8 mouse cellular contexts compared by ENCODE assay signal in the genomic region with DNA sequence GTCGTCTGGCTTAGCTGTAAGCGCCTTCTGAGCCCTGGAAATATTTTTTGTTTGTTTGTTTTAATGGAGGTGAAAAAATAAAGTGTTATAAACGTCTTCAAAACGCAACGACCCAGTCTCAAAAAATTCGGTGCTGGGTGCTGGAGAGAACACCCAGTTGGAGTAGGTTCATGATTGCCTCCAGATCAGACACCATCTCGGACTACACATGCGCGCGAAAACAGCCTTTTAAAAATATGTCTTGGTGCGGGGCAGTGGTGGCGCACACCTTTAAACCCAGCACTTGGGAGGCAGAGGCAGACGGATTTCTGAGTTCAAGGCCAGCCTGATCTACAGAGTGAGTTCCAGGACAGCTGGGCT. TPM values are rescaled to one million over a fixed set of nuclear protein-coding genes. Genes with fewer than 3 reads are reported as not detected.
A peak's percentile ranks its signal among the peaks of the same experiment; 100 is the strongest.
DNase-seq lines count a peak whose midpoint lies in the region; ATAC-seq and TF ChIP-seq lines count a peak whose summit lies in the region.

No protein-coding gene starts in this region.

- H3K27me3 ChIP-seq in limb, embryonic 13.5 days: no peaks in the 10 kb centered on the region
- H3K27me3 ChIP-seq in midbrain, embryonic 16.5 days (ENCODE audit: control insufficient read depth, insufficient read depth, low read depth, low read length): no peaks in the 10 kb centered on the region

- peak overlapping the region; percentile 93 for H3K9ac ChIP-seq in limb, embryonic 13.5 days
- peak overlapping the region; percentile 95 for H3K9ac ChIP-seq in midbrain, embryonic 16.5 days (ENCODE audit: low read depth, low read length)

- H3K27ac ChIP-seq in embryonic fibroblast, embryonic 13.5 days (ENCODE audit: insufficient read depth, low read length): peak overlapping the region; percentile 34
- H3K27ac ChIP-seq in limb, embryonic 13.5 days: no peak overlapping the region; the same call in 1 of the 2 replicates
- H3K27ac ChIP-seq in midbrain, embryonic 16.5 days (ENCODE audit: low read length): peak overlapping the region; percentile 84

- TF ChIP-seq POLR2A in embryonic fibroblast, embryonic 13.5 days (IDR thresholded peaks at IDR 0.05; ENCODE audit: low read depth, low read length): no peak

- no peak for ATAC-seq in limb, embryonic 13.5 days (ENCODE audit: low FRiP score, low read depth)
- ATAC-seq in midbrain, embryonic 16.5 days: no peak
- no peak for ATAC-seq in inflammation-experienced regulatory T-cells, adult 6 months

- peak overlapping the region; percentile 82 for H3K4me3 ChIP-seq in embryonic fibroblast, embryonic 13.5 days (ENCODE audit: insufficient read depth, low read length)
- peak overlapping the region; percentile 82 for H3K4me3 ChIP-seq in limb, embryonic 13.5 days
- peak overlapping the region; percentile 91 for H3K4me3 ChIP-seq in midbrain, embryonic 16.5 days (ENCODE audit: low read depth, low read length)

- H3K4me1 ChIP-seq in embryonic fibroblast, embryonic 13.5 days (ENCODE audit: control insufficient read depth, insufficient read depth, low read length): peaks cover 6% of the 10 kb centered on the region; the same call in 1 of the 2 replicates
- H3K4me1 ChIP-seq in limb, embryonic 13.5 days: peaks cover 25% of the 10 kb centered on the region
- peaks cover 25% of the 10 kb centered on the region for H3K4me1 ChIP-seq in midbrain, embryonic 16.5 days (ENCODE audit: control insufficient read depth, insufficient read depth, low read length)

- TF ChIP-seq CTCF in embryonic fibroblast, embryonic 13.5 days (IDR thresholded peaks at IDR 0.05; ENCODE audit: borderline replicate concordance, insufficient read depth, low read length): no peak

- H3K36me3 ChIP-seq in limb, embryonic 13.5 days: peaks cover 19% of the 10 kb centered on the region
- H3K36me3 ChIP-seq in midbrain, embryonic 16.5 days (ENCODE audit: control insufficient read depth, insufficient read depth, low read length): peaks cover 4% of the 10 kb centered on the region; the same call in 1 of the 2 replicates

- DNase-seq in layer of hippocampus, adult 11-12 months (ENCODE audit: low spot score): peak; percentile 32
- DNase-seq in layer of hippocampus, adult 18-20 months (ENCODE audit: low spot score in 2 of 2): no peak
- peak; percentile 29 for DNase-seq in T-cell, adult 2 months (ENCODE audit: low spot score)
- DNase-seq in c-Kit-positive CD71-positive TER-119-positive erythroid progenitor cells, embryonic 14.5 days (ENCODE audit: low spot score): no peak

- H3K9me3 ChIP-seq in limb, embryonic 13.5 days: no peaks in the 10 kb centered on the region
- no peaks in the 10 kb centered on the region for H3K9me3 ChIP-seq in midbrain, embryonic 16.5 days (replicated peaks; ENCODE audit: control insufficient read depth, low read length, poor library complexity, severe bottlenecking)

- H3K4me2 ChIP-seq in limb, embryonic 13.5 days (replicated peaks): peak overlapping the region; percentile 72
- peak overlapping the region; percentile 60 for H3K4me2 ChIP-seq in midbrain, embryonic 16.5 days (ENCODE audit: low read length)

- WGBS in limb, embryonic 13.5 days: 5% methylated on average over 13 of the region's 13 CpGs
- WGBS in midbrain, embryonic 16.5 days: 4% methylated on average over 13 of the region's 13 CpGs

RNA-seq across cellular contexts. Expression of a gene that starts 1.1 kb away (rescaled TPM):
- 10 to 100 TPM; 32.0 to 35.3 TPM for total RNA-seq in layer of hippocampus, adult 18-20 months (2021)
- polyA plus RNA-seq in embryonic fibroblast, embryonic 13.5 days (2011; ENCODE audit: insufficient read length, low read depth, missing spikeins): 60.1 and 62.1 TPM in 2 replicates
- 40.7 and 42.2 TPM in 2 replicates for polyA plus RNA-seq in limb, embryonic 13.5 days (2015; fragmentation: Nextera tagmentation; extraction: Ambion mirVana)
- polyA plus RNA-seq in midbrain, embryonic 16.5 days (2015; fragmentation: Nextera tagmentation; extraction: Ambion mirVana): 36.6 and 41.7 TPM in 2 replicates
- polyA plus RNA-seq in inflammation-experienced regulatory T-cells, adult 6 months (2017; shearing (Covaris generic)): 10 to 100 TPM; 26.7 to 28.3 (median 28.1) TPM

RNA-seq across cellular contexts. Expression of a gene that starts 18.1 kb away (rescaled TPM):
- 10 to 100 TPM; 86.7 to 88.5 TPM for total RNA-seq in layer of hippocampus, adult 18-20 months (2021)
- polyA plus RNA-seq in embryonic fibroblast, embryonic 13.5 days (2011; ENCODE audit: insufficient read length, low read depth, missing spikeins): 52.0 and 55.1 TPM in 2 replicates
- 31.8 and 34.9 TPM in 2 replicates for polyA plus RNA-seq in limb, embryonic 13.5 days (2015; fragmentation: Nextera tagmentation; extraction: Ambion mirVana)
- 41.7 and 43.5 TPM in 2 replicates for polyA plus RNA-seq in midbrain, embryonic 16.5 days (2015; fragmentation: Nextera tagmentation; extraction: Ambion mirVana)
- 10 to 100 TPM; 10.9 to 15.6 (median 13.2) TPM for polyA plus RNA-seq in inflammation-experienced regulatory T-cells, adult 6 months (2017; shearing (Covaris generic))

RNA-seq across cellular contexts. Expression of a gene that starts 19.1 kb away (rescaled TPM):
- under 1 TPM in 1 of 2 experiments, not detected in 1; 0.76 TPM for total RNA-seq in layer of hippocampus, adult 18-20 months (2021)
- polyA plus RNA-seq in embryonic fibroblast, embryonic 13.5 days (2011; ENCODE audit: insufficient read length, low read depth, missing spikeins): not detected in 2 replicates
- 0.10 TPM in 1 of 2 replicates, not detected in the other for polyA plus RNA-seq in limb, embryonic 13.5 days (2015; fragmentation: Nextera tagmentation; extraction: Ambion mirVana)
- 0.10 and 0.16 TPM in 2 replicates for polyA plus RNA-seq in midbrain, embryonic 16.5 days (2015; fragmentation: Nextera tagmentation; extraction: Ambion mirVana)
- 1 to 10 TPM in 1 of 3 experiments, under 1 TPM in 2; 0.33 to 1.2 (median 0.85) TPM for polyA plus RNA-seq in inflammation-experienced regulatory T-cells, adult 6 months (2017; shearing (Covaris generic))

Comparison
In these comparisons a context has a peak if more than half of its experiments do, and no peak if none do; other contexts are left out.
1. DNase-seq: peak in layer of hippocampus, adult 11-12 months (single experiment) and T-cell, adult 2 months (single experiment); none in layer of hippocampus, adult 18-20 months (0 of 2) and c-Kit-positive CD71-positive TER-119-positive erythroid progenitor cells, embryonic 14.5 days (single experiment).
2. Peak in every context shown above with its lines, with median percentiles within 50 percentile points of each other: H3K4me3 ChIP-seq.